Mouse (Mus musculus) gastrocnemius, adult 2 months (tissue): ENCODE results near the gene Sardh. TPM values are rescaled to one million over a fixed set of nuclear protein-coding genes. Genes with fewer than 3 reads are reported as not detected.

ENCODE experiments used
- DNase-seq: peaks from one replicate; pipeline ENCODE4 v3.0.0; 2022
- H3K27ac ChIP-seq: fragments of 200-600 bp; 2 replicates; pipeline ENCODE4 v1.8.1; 2022; ENCODE audit warnings: mild to moderate bottlenecking
- H3K4me3 ChIP-seq: fragments of 200-600 bp; 2 replicates; pipeline ENCODE4 v1.8.1; 2022; ENCODE audit warnings: mild to moderate bottlenecking, moderate library complexity
- CTCF ChIP-seq: fragments of 200-600 bp; IDR thresholded peaks from 2 replicates; pipeline ENCODE4 v1.8.1; 2022; ENCODE audit warnings: antibody characterized with exemption, mild to moderate bottlenecking, moderate library complexity
- intact Hi-C: fragments of 180-260 bp; cut with DNase I; formaldehyde crosslinking; loops from one replicate; pipeline ENCODE4 v1.15.1; 2025
- total RNA-seq, 2 experiments: library from RNA; stranded (reverse); gene quantifications; 2 replicates each; pipeline ENCODE4 v1.2.3; 2021

The Sardh gene
- total RNA-seq, 2 experiments from 2014 or later: 0.84 to 1.2 TPM

DNA sequence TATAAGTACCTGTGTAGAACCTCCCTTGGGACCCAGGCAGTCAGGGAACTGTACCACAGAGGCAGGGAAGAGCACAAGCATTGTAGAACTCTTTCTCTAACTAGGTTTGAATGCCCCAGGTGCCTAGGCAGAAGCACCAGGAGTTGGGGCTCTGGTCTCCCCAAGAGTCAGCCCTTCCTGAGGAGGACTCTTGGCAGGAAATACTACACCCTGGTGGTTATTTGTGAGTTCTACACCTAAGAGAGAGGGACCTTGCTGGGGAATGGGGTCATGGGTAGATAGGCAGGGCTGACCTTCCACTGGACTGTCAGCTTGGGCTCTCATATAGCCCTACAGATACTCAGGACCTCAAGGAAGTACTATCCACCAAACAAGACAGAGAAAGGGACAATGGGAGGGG, 3.3 kb upstream of the Sardh start:
- no peak for TF ChIP-seq CTCF
- DNase-seq: no peak
- intact Hi-C loops: no loop called here
- Histone ChIP-seq H3K27ac (no peak overlapping the region), H3K4me3 (no peak overlapping the region)

- peak overlapping the region; percentile 68 for H3K27ac ChIP-seq
- no peak for TF ChIP-seq CTCF
- no peak for DNase-seq
- peak overlapping the region; percentile 58 for H3K4me3 ChIP-seq
- intact Hi-C loops: no loop called here
Measured at GRCm38 (mm10) chr2:27247487-27247863, 662 bp downstream of the Sardh start.

DNA sequence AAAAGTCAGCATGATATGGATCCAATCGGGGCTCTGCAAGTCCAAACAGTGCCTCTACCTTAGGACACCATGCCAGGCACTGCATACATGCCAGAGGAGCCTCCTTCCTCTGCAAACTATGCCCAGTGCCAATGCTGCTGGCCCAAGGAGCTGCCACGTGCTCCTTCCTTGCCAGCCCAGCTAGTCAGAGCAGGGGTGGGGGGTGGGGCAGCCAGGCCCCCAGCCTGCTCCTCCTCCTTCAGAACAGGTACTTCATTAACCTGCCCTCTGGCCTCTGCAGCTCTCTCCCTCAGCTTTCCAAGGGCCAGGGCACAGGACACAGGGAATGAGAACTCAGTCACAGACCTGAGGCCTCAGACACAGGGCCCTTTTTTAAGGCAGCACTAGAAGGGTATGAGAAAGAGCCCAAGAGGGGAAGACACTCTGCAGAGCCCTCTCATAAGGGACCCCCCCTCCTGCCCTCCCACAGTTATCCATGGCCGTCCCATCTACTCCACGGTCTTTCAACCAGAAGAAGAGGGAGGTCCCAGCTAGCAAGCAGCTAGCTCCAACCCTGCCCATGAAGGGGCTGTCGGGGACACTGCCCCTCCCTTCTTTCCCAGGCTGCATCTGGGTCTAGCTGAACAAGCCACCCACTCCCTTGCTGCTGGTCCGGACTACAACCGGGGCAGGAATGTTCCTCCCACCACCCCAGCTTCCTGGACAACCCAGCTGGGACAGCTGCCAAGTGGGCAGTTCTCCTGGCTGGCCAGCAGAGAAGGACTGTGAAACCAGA, 1.2 kb downstream of the Sardh start:
- peak; percentile 93 for DNase-seq
- peak; percentile 4; the same call in 1 of the 2 replicates for TF ChIP-seq CTCF
- Histone ChIP-seq H3K4me3 (peak overlapping the region; percentile 58), H3K27ac (peak overlapping the region; percentile 68)
- intact Hi-C loops: no loop called here

DNA sequence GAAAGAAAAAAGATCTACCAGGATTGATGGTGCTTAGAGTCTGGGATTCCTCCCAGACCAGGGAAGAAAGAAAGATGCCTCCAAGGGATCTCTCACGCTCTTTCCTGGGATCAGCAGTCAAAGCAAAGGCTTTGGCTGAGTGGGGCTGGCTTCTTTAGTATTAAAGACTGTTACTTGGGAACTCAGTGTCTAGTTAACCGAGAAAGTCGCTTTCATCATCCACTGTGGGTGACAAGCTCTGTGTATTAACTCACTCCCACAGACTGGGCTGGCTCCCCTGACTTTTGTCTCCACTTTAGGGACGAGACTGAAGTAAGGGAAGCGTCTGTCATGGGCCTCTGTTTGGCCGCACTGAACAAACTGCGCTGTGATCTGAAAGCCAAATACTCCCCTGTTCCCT, 2.2 kb downstream of the Sardh start:
- H3K4me3 ChIP-seq: no peak overlapping the region

GRCm38 (mm10) chr2:27237342-27237741, 10.8 kb downstream of the Sardh start:
- DNase-seq: peak; percentile 82
- Histone ChIP-seq H3K4me3 (no peak overlapping the region), H3K27ac (no peak overlapping the region)
- intact Hi-C loops: loop anchor here (1.0 to 2.0 kb wide), 3 partner anchors 163 to 219 kb away; no protein-coding TSS in a partner anchor
- peak; percentile 99 for TF ChIP-seq CTCF

More for the DNA sequence above, 2.2 kb downstream of the Sardh start:
- intact Hi-C loops: no loop called here
- no peak overlapping the region for H3K27ac ChIP-seq
- DNase-seq: no peak
- no peak for TF ChIP-seq CTCF

- H3K27ac ChIP-seq: no peak overlapping the region
- TF ChIP-seq CTCF: peak; percentile 87
- H3K4me3 ChIP-seq: no peak overlapping the region
- DNase-seq: peak; percentile 77
- intact Hi-C loops: loop anchor here (1.0 to 2.0 kb wide), 2 partner anchors 109 to 161 kb away; no protein-coding TSS in a partner anchor
Measured at GRCm38 (mm10) chr2:27235729-27236128, 12.4 kb downstream of the Sardh start.

- H3K4me3 ChIP-seq: no peak overlapping the region
- H3K27ac ChIP-seq: no peak overlapping the region
- DNase-seq: no peak
- TF ChIP-seq CTCF: no peak
- intact Hi-C loops: no loop called here
Measured at GRCm38 (mm10) chr2:27232376-27232775, 15.8 kb downstream of the Sardh start.

DNA sequence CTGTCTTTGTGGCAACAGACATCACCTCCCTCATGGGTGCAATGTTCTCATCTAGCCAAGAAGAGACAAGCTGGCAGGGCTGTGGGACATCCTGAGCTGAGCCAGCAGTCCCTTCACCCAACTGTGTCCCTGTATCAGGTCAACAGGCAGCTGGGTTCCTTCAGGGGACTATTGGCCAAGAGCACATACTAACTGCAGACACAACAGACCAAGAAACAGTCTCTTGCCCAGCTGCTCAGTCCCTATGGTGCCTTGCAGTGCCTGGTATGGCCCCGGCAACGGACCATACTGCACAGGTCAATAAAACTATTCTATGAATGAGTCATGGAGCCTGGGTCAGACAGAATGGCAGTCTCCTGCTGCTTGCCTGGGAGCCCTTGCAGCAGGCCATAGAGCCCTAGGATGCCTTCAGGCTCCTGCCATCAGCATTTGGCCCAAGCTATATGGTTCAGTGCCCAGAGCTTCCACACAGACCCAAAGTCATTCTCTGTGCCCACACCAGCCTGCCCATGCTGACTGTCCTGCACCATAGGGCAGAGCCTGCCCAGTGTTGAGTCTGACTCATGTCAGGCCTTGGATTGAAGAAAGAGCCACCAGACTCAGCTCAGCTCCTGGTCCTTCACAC, 18.5 kb downstream of the Sardh start:
- no peak for DNase-seq
- Histone ChIP-seq H3K4me3 (no peak overlapping the region), H3K27ac (no peak overlapping the region)
- no peak for TF ChIP-seq CTCF
- intact Hi-C loops: no loop called here

DNA sequence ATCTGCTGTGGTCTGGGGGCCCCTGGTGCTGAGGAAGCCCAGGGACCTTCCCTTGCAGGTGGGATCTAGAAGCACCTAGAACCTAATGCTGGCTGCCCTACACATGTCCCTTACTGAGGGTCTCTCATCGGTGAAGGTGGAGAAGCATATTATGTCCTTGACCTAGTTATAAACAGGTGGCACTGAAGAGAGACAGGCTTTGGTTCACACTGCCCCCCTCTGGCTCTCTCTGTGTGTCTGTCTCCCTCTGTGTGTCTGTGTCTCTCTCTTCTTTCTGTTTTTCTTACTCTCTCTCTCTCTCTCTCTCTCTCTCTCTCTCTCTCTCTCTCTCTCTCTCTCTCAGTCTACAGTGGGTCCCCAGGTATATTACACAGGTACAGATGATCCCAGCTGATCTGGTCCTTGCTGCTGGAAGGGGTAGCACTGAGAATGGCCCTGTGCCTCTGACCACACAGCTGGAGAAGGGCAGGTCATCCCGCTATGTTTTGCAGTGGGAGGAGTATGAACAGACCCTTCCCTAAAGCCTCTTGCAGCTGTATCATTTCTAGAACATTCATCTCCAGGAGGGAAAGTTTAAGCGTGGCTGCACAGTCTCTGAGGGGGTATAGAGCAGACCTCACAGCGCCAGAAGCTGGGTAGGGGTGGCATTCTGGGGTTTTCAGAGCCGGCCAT, 19.2 kb downstream of the Sardh start:
- H3K4me3 ChIP-seq: no peak overlapping the region
- H3K27ac ChIP-seq: no peak overlapping the region
- no peak for DNase-seq
- TF ChIP-seq CTCF: peak; percentile 26
- intact Hi-C loops: no loop called here

- H3K4me3 ChIP-seq: no peak overlapping the region
- no peak overlapping the region for H3K27ac ChIP-seq
- no peak for TF ChIP-seq CTCF
- intact Hi-C loops: no loop called here
- DNase-seq: no peak
Measured at GRCm38 (mm10) chr2:27226572-27226971, 21.6 kb downstream of the Sardh start.

DNA sequence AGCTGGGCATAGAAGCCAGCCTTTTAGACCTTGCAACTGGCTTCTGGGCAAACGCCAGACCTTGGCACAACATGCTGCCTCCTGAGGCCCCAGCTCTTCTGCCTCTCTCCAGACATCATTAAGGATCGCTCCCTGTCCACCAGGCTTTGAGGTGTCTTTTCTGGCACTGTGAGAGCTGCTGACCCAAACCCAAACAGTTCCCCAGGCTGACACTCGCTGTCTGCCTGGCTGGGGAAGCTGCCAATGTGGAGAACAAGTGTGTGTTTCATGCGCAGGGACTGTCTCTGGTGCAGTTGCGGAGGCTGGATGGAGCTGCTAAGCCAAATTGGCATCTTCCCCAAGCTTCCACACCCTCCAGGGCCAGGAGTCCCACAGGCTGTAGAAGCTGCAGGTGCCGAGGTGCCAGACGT, 25.1 kb downstream of the Sardh start:
- H3K27ac ChIP-seq: no peak overlapping the region
- intact Hi-C loops: no loop called here
- TF ChIP-seq CTCF: no peak
- DNase-seq: peak; percentile 55
- H3K4me3 ChIP-seq: no peak overlapping the region

DNA sequence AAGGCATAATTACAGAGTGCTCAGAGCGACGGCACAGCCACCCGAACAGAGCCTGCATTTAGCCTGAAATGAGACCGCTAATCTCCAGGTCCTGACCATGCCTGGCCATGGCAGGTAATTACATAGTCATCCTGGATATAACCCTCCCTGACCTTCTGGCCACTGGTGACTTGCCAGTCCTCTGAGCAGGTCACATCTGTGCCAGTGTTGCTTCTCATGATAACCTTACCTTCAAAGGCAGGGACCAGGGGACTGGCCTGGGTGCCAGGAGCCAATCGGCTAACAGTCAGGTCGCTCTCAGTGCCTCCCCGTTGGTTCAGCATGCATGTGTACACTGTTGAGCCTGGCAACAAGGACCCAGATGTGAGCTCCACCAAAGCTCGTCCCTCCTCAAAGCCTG, 29.6 kb downstream of the Sardh start:
- Histone ChIP-seq H3K4me3 (no peak overlapping the region), H3K27ac (no peak overlapping the region)
- no peak for DNase-seq
- intact Hi-C loops: no loop called here
- TF ChIP-seq CTCF: no peak

DNA sequence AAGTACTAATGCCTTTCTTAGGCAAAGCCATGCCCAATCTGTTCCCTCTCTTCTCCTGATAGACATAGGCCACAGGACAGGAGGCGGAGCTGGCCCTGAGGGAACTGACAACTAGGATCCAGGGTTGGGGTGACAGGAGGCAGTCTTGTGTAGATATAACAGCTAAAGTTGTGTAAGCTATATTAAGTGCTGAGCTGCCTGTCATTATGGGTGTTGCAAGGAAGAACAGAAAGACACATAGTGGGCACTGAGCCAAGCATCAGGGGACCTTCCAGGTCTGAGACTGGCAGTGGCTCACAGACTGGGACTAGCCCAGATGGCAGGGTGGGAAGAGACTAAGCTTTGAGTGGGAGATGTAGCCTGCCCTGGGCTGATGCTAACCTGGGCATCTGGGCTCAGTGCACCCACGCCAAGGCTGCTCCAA, 30.0 kb downstream of the Sardh start:
- no peak overlapping the region for H3K27ac ChIP-seq
- no peak overlapping the region for H3K4me3 ChIP-seq
- intact Hi-C loops: no loop called here
- DNase-seq: no peak
- TF ChIP-seq CTCF: no peak
